Mouse (Mus musculus): ENCODE measurements around the gene Hpca. TPM values are rescaled to one million over a fixed set of nuclear protein-coding genes. Genes with fewer than 3 reads are reported as not detected.

The Hpca gene
- total and polyA plus RNA-seq, 2 experiments from 2014 or later = 128 to 129 TPM

GRCm38 (mm10) chr4:129120520-129121445, 1.1 kb downstream of the Hpca start:
- ATAC-seq (peak; percentile 56), DNase-seq (peak; percentile 75)
- Histone ChIP-seq H3K9ac (peak overlapping the region; percentile 80), H3K4me3 (ENCODE audit: low read depth, low read length) (peak overlapping the region; percentile 59), H3K36me3 (ENCODE audit: insufficient read depth) (no peaks in the 10 kb centered on the region), H3K4me1 (ENCODE audit: insufficient read depth) (peaks cover 13% of the 10 kb centered on the region), H3K9me3 (ENCODE audit: low read length) (no peaks in the 10 kb centered on the region), H3K4me2 (ENCODE audit: low read depth) (peak overlapping the region; percentile 91), H3K27ac (ENCODE audit: low read depth, low read length) (peak overlapping the region; percentile 67), H3K27me3 (ENCODE audit: insufficient read depth, low read length) (0 out of 2 replicates have a peak, but pooled peaks cover 3% of the 10 kb centered on the region)
- TF ChIP-seq CTCF (IDR thresholded peaks at IDR 0.05; ENCODE audit: low read depth) = peak; percentile 45
- 2% methylated on average over 45 of the region's 59 CpGs for WGBS

DNA sequence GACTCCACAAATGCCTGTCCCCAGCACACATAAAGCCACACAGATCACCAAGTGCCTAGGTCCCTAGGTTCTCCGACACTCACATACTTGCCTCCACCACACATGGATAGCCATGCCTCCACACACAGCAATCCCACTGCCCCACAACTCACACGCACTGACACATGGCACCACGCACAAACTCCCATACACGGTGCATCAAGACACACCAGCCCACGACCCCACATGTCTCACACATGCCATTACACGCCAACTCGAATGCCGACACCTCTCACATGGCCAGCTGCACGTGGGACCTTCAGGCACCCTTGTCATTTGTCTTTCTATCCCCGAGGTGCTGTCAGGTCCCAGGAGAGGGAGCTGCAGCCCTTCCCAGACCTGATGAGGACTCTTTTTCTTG, 2.1 kb downstream of the Hpca start:
- Histone ChIP-seq H3K9ac (no peak overlapping the region), H3K4me3 (ENCODE audit: low read depth, low read length) (peak overlapping the region; percentile 59; the same call in 1 of the 2 replicates), H3K9me3 (ENCODE audit: low read length) (no peaks in the 10 kb centered on the region), H3K4me1 (ENCODE audit: insufficient read depth) (peaks cover 9% of the 10 kb centered on the region), H3K4me2 (ENCODE audit: low read depth) (peak overlapping the region; percentile 91), H3K27ac (ENCODE audit: low read depth, low read length) (no peak overlapping the region), H3K27me3 (ENCODE audit: insufficient read depth, low read length) (0 out of 2 replicates have a peak, but pooled peaks cover 3% of the 10 kb centered on the region), H3K36me3 (ENCODE audit: insufficient read depth) (no peaks in the 10 kb centered on the region)
- no peak for ATAC-seq
- no peak for DNase-seq
- no peak for TF ChIP-seq CTCF (IDR thresholded peaks at IDR 0.05; ENCODE audit: low read depth)
- 69% methylated on average over 10 of the region's 10 CpGs for WGBS

DNA sequence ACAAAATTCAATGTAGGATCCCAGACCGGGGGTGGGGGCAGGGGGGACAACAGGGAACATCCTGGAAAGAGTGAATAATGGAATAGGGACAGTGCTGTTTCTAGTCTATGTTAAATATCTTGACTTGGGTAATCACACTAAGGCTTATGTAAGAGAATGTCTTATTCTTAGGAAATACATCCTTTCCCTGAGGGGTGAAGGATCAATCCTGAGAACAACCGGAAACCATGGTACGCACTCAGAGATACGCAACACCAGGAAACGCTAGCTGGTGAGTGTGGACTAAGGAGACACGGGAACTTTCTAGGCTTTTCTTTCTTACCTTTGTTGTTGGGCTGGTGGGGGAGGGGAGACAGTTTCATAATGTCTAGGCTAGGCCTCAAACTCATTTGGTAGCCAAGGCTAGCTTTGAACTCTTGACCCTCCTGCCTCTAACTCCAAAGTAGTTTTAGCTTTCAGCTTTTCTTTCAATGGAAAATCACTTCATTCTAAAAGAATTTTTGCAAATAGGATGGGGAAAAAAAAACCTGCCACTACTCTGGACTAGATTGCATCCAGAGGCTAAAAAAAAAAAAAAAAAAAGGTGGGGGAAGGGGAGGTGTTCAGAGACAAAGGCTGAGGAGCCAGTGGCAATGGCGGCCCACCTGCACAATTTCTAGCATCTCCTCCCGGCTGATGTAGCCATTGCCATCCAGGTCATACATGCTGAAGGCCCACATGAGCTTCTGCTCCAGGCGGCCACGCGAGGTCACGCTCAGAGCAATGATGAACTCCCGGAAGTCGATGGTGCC, 3.9 kb downstream of the Hpca start:
- DNase-seq (no peak), ATAC-seq (no peak)
- 87% methylated on average over 14 of the region's 14 CpGs for WGBS
- 0 out of 2 replicates have a peak, but pooled peaks cover 3% of the 10 kb centered on the region for H3K36me3 ChIP-seq (ENCODE audit: insufficient read depth)
- 0 out of 2 replicates have a peak, but pooled peaks cover 3% of the 10 kb centered on the region for H3K27me3 ChIP-seq (ENCODE audit: insufficient read depth, low read length)
- no peak for TF ChIP-seq CTCF (IDR thresholded peaks at IDR 0.05; ENCODE audit: low read depth)
- H3K4me3 ChIP-seq (ENCODE audit: low read depth, low read length) = no peak overlapping the region
- peaks cover 9% of the 10 kb centered on the region; the same call in 1 of the 2 replicates for H3K4me1 ChIP-seq (ENCODE audit: insufficient read depth)
- no peak overlapping the region for H3K9ac ChIP-seq
- no peaks in the 10 kb centered on the region for H3K9me3 ChIP-seq (ENCODE audit: low read length)
- no peak overlapping the region for H3K4me2 ChIP-seq (ENCODE audit: low read depth)
- H3K27ac ChIP-seq (ENCODE audit: low read depth, low read length) = no peak overlapping the region

- 95% methylated on average over 8 of the region's 8 CpGs for WGBS
- 0 out of 2 replicates have a peak, but pooled peaks cover 3% of the 10 kb centered on the region for H3K4me1 ChIP-seq (ENCODE audit: insufficient read depth)
- no peak overlapping the region for H3K27ac ChIP-seq (ENCODE audit: low read depth, low read length)
- ATAC-seq = no peak
- no peak for TF ChIP-seq CTCF (IDR thresholded peaks at IDR 0.05; ENCODE audit: low read depth)
- H3K9ac ChIP-seq = no peak overlapping the region
- H3K27me3 ChIP-seq (ENCODE audit: insufficient read depth, low read length) = 0 out of 2 replicates have a peak, but pooled peaks cover 3% of the 10 kb centered on the region
- no peak for DNase-seq
- no peak overlapping the region for H3K4me2 ChIP-seq (ENCODE audit: low read depth)
- 0 out of 2 replicates have a peak, but pooled peaks cover 3% of the 10 kb centered on the region for H3K36me3 ChIP-seq (ENCODE audit: insufficient read depth)
- no peak overlapping the region for H3K4me3 ChIP-seq (ENCODE audit: low read depth, low read length)
- H3K9me3 ChIP-seq (ENCODE audit: low read length) = no peaks in the 10 kb centered on the region
Observed at GRCm38 (mm10) chr4:129116703-129117102, 5.1 kb downstream of the Hpca start.

GRCm38 (mm10) chr4:129113083-129113988, 8.5 kb downstream of the Hpca start:
- Histone ChIP-seq H3K36me3 (ENCODE audit: insufficient read depth) (0 out of 2 replicates have a peak, but pooled peaks cover 3% of the 10 kb centered on the region), H3K4me3 (ENCODE audit: low read depth, low read length) (no peak overlapping the region), H3K27me3 (ENCODE audit: insufficient read depth, low read length) (no peaks in the 10 kb centered on the region), H3K9ac (no peak overlapping the region), H3K27ac (ENCODE audit: low read depth, low read length) (no peak overlapping the region; the same call in 1 of the 2 replicates), H3K9me3 (ENCODE audit: low read length) (no peaks in the 10 kb centered on the region), H3K4me1 (ENCODE audit: insufficient read depth) (0 out of 2 replicates have a peak, but pooled peaks cover 3% of the 10 kb centered on the region), H3K4me2 (ENCODE audit: low read depth) (no peak overlapping the region)
- WGBS = 27% methylated on average over 28 of the region's 28 CpGs
- ATAC-seq (peak; percentile 97), DNase-seq (peak; percentile 92)
- peak; percentile 100 for TF ChIP-seq CTCF (IDR thresholded peaks at IDR 0.05; ENCODE audit: low read depth)

DNA sequence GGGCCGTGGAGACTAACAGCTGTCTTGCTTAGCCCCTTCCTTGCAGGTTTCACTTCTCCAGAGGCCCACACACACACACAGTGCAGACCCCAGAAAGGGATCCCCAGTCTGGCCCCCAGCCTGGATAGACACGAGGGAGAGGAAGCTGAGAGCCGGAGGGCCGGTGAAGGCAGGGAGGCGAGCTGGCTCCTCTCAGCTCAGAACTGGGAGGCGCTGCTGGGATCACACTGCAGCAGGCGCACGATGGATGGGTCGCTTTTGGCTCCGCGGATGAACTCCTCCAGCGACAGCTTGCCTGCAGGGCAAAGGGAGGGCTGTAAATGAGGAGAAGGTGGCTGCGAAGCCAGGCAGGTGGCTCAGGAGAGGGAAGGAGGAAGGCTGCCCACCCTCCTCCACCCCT, 9.6 kb downstream of the Hpca start:
- no peak for ATAC-seq
- 0 out of 2 replicates have a peak, but pooled peaks cover 3% of the 10 kb centered on the region for H3K36me3 ChIP-seq (ENCODE audit: insufficient read depth)
- H3K4me3 ChIP-seq (ENCODE audit: low read depth, low read length) = no peak overlapping the region
- no peak for DNase-seq
- no peaks in the 10 kb centered on the region for H3K27me3 ChIP-seq (ENCODE audit: insufficient read depth, low read length)
- no peak overlapping the region for H3K27ac ChIP-seq (ENCODE audit: low read depth, low read length)
- no peak overlapping the region for H3K9ac ChIP-seq
- H3K4me2 ChIP-seq (ENCODE audit: low read depth) = no peak overlapping the region
- H3K4me1 ChIP-seq (ENCODE audit: insufficient read depth) = 0 out of 2 replicates have a peak, but pooled peaks cover 3% of the 10 kb centered on the region
- no peaks in the 10 kb centered on the region for H3K9me3 ChIP-seq (ENCODE audit: low read length)
- WGBS = 64% methylated on average over 13 of the region's 13 CpGs
- TF ChIP-seq CTCF (IDR thresholded peaks at IDR 0.05; ENCODE audit: low read depth) = no peak
